Mouse (Mus musculus): ENCODE measurements around the gene Ncor2. TPM values are rescaled to one million over a fixed set of nuclear protein-coding genes. Genes with fewer than 3 reads are reported as not detected.

Ncor2 gene
- polyA plus RNA-seq, 1 experiment from 2014 or later: 31.6 TPM

GRCm38 (mm10) chr5:125127920-125128319 lies 51.1 kb downstream of the Ncor2 start:
- Histone ChIP-seq H3K4me3 (no peak overlapping the region), H3K36me3 (no peaks in the 10 kb centered on the region), H3K9me3 (no peaks in the 10 kb centered on the region), H3K9ac (replicated peaks) (no peak overlapping the region), H3K27ac (replicated peaks) (0 out of 2 replicates have a peak overlapping the region, but pooled peaks have one; percentile 78), H3K4me2 (replicated peaks) (no peak overlapping the region), H3K4me1 (peaks cover 76% of the 10 kb centered on the region), H3K27me3 (no peaks in the 10 kb centered on the region)
- WGBS: 94% methylated on average over 1 of the region's 1 CpGs
- no peak for ATAC-seq (replicated peaks)

GRCm38 (mm10) chr5:125127426-125127825 lies 51.6 kb downstream of the Ncor2 start:
- Histone ChIP-seq H3K36me3 (no peaks in the 10 kb centered on the region), H3K9me3 (no peaks in the 10 kb centered on the region), H3K27me3 (no peaks in the 10 kb centered on the region), H3K9ac (replicated peaks) (no peak overlapping the region), H3K27ac (replicated peaks) (peak overlapping the region; percentile 78; the same call in 1 of the 2 replicates), H3K4me1 (peaks cover 71% of the 10 kb centered on the region), H3K4me3 (no peak overlapping the region), H3K4me2 (replicated peaks) (no peak overlapping the region)
- no peak for ATAC-seq (replicated peaks)
- WGBS: 93% methylated on average over 4 of the region's 4 CpGs

- Histone ChIP-seq H3K9ac (replicated peaks) (no peak overlapping the region), H3K4me3 (no peak overlapping the region), H3K36me3 (no peaks in the 10 kb centered on the region), H3K9me3 (no peaks in the 10 kb centered on the region), H3K4me1 (peaks cover 57% of the 10 kb centered on the region), H3K4me2 (replicated peaks) (no peak overlapping the region), H3K27ac (replicated peaks) (0 out of 2 replicates have a peak overlapping the region, but pooled peaks have one; percentile 32), H3K27me3 (no peaks in the 10 kb centered on the region)
- ATAC-seq (replicated peaks): no peak
- WGBS: 90% methylated on average over 4 of the region's 4 CpGs
Observed at GRCm38 (mm10) chr5:125125966-125126464, 53.0 kb downstream of the Ncor2 start.

- no peaks in the 10 kb centered on the region for H3K9me3 ChIP-seq
Observed at GRCm38 (mm10) chr5:125125219-125125618, 53.8 kb downstream of the Ncor2 start.

GRCm38 (mm10) chr5:125124002-125124401 lies 55.0 kb downstream of the Ncor2 start:
- WGBS: 77% methylated on average over 7 of the region's 7 CpGs
- peaks cover 7% of the 10 kb centered on the region; the same call in 1 of the 2 replicates for H3K36me3 ChIP-seq
- no peak overlapping the region for H3K4me3 ChIP-seq
- peaks cover 49% of the 10 kb centered on the region for H3K4me1 ChIP-seq
- H3K9ac ChIP-seq (replicated peaks): no peak overlapping the region
- no peaks in the 10 kb centered on the region for H3K27me3 ChIP-seq
- no peak for ATAC-seq (replicated peaks)
- no peak overlapping the region for H3K27ac ChIP-seq (replicated peaks)
- no peak overlapping the region for H3K4me2 ChIP-seq (replicated peaks)
- no peaks in the 10 kb centered on the region for H3K9me3 ChIP-seq

More at GRCm38 (mm10) chr5:125125219-125125618, 53.8 kb downstream of the Ncor2 start:
- no peaks in the 10 kb centered on the region for H3K36me3 ChIP-seq
- H3K4me2 ChIP-seq (replicated peaks): no peak overlapping the region
- peaks cover 57% of the 10 kb centered on the region for H3K4me1 ChIP-seq
- 86% methylated on average over 3 of the region's 3 CpGs for WGBS
- H3K9ac ChIP-seq (replicated peaks): no peak overlapping the region
- H3K4me3 ChIP-seq: no peak overlapping the region
- H3K27me3 ChIP-seq: no peaks in the 10 kb centered on the region
- 0 out of 2 replicates have a peak overlapping the region, but pooled peaks have one; percentile 1 for H3K27ac ChIP-seq (replicated peaks)
- ATAC-seq (replicated peaks): no peak

GRCm38 (mm10) chr5:125123206-125123605 lies 55.8 kb downstream of the Ncor2 start:
- Histone ChIP-seq H3K9ac (replicated peaks) (no peak overlapping the region), H3K27me3 (no peaks in the 10 kb centered on the region), H3K9me3 (no peaks in the 10 kb centered on the region), H3K27ac (replicated peaks) (peak overlapping the region; percentile 32; the same call in 1 of the 2 replicates), H3K4me1 (peaks cover 41% of the 10 kb centered on the region), H3K36me3 (peaks cover 14% of the 10 kb centered on the region), H3K4me2 (replicated peaks) (no peak overlapping the region), H3K4me3 (no peak overlapping the region)
- WGBS: 40% methylated on average over 3 of the region's 3 CpGs
- no peak for ATAC-seq (replicated peaks)

- H3K9me3 ChIP-seq: no peaks in the 10 kb centered on the region
- ATAC-seq (replicated peaks): no peak
- H3K4me1 ChIP-seq: peaks cover 35% of the 10 kb centered on the region
- no peak overlapping the region for H3K27ac ChIP-seq (replicated peaks)
- no peak overlapping the region for H3K4me2 ChIP-seq (replicated peaks)
- H3K36me3 ChIP-seq: peaks cover 14% of the 10 kb centered on the region
- 82% methylated on average over 7 of the region's 7 CpGs for WGBS
- no peaks in the 10 kb centered on the region for H3K27me3 ChIP-seq
- no peak overlapping the region for H3K9ac ChIP-seq (replicated peaks)
- no peak overlapping the region for H3K4me3 ChIP-seq
Observed at GRCm38 (mm10) chr5:125122546-125122945, 56.5 kb downstream of the Ncor2 start.

GRCm38 (mm10) chr5:125122049-125122448 lies 57.0 kb downstream of the Ncor2 start:
- Histone ChIP-seq H3K9ac (replicated peaks) (no peak overlapping the region), H3K4me3 (no peak overlapping the region), H3K9me3 (no peaks in the 10 kb centered on the region), H3K36me3 (peaks cover 14% of the 10 kb centered on the region), H3K4me2 (replicated peaks) (no peak overlapping the region), H3K27ac (replicated peaks) (0 out of 2 replicates have a peak overlapping the region, but pooled peaks have one; percentile 10), H3K27me3 (no peaks in the 10 kb centered on the region), H3K4me1 (peaks cover 35% of the 10 kb centered on the region)
- ATAC-seq (replicated peaks): no peak
- 84% methylated on average over 7 of the region's 7 CpGs for WGBS

- Histone ChIP-seq H3K27me3 (no peaks in the 10 kb centered on the region), H3K27ac (replicated peaks) (peak overlapping the region; percentile 64), H3K4me1 (peaks cover 32% of the 10 kb centered on the region), H3K9ac (replicated peaks) (no peak overlapping the region), H3K4me2 (replicated peaks) (no peak overlapping the region), H3K36me3 (peaks cover 14% of the 10 kb centered on the region), H3K9me3 (no peaks in the 10 kb centered on the region), H3K4me3 (no peak overlapping the region)
- no peak for ATAC-seq (replicated peaks)
- WGBS: 78% methylated on average over 17 of the region's 17 CpGs
Observed at GRCm38 (mm10) chr5:125120517-125121303, 58.3 kb downstream of the Ncor2 start.

GRCm38 (mm10) chr5:125117238-125117637 lies 61.8 kb downstream of the Ncor2 start:
- H3K27me3 ChIP-seq: no peaks in the 10 kb centered on the region
- no peak overlapping the region for H3K4me2 ChIP-seq (replicated peaks)
- WGBS: 87% methylated on average over 5 of the region's 5 CpGs
- no peaks in the 10 kb centered on the region for H3K9me3 ChIP-seq
- no peak overlapping the region for H3K4me3 ChIP-seq
- no peak overlapping the region for H3K27ac ChIP-seq (replicated peaks)
- ATAC-seq (replicated peaks): no peak
- peaks cover 28% of the 10 kb centered on the region for H3K4me1 ChIP-seq
- H3K9ac ChIP-seq (replicated peaks): no peak overlapping the region
- H3K36me3 ChIP-seq: peaks cover 22% of the 10 kb centered on the region

GRCm38 (mm10) chr5:125113029-125113428 lies 66.0 kb downstream of the Ncor2 start:
- no peak overlapping the region for H3K9ac ChIP-seq (replicated peaks)

GRCm38 (mm10) chr5:125112588-125112987 lies 66.4 kb downstream of the Ncor2 start:
- no peaks in the 10 kb centered on the region for H3K9me3 ChIP-seq
- no peak overlapping the region for H3K4me2 ChIP-seq (replicated peaks)
- 84% methylated on average over 1 of the region's 1 CpGs for WGBS
- no peak for ATAC-seq (replicated peaks)
- peaks cover 34% of the 10 kb centered on the region for H3K4me1 ChIP-seq
- H3K27me3 ChIP-seq: no peaks in the 10 kb centered on the region
- peak overlapping the region; percentile 83 for H3K27ac ChIP-seq (replicated peaks)
- H3K9ac ChIP-seq (replicated peaks): no peak overlapping the region
- H3K4me3 ChIP-seq: no peak overlapping the region
- peaks cover 22% of the 10 kb centered on the region for H3K36me3 ChIP-seq

More at GRCm38 (mm10) chr5:125113029-125113428, 66.0 kb downstream of the Ncor2 start:
- no peaks in the 10 kb centered on the region for H3K9me3 ChIP-seq
- no peak overlapping the region for H3K4me2 ChIP-seq (replicated peaks)
- H3K4me1 ChIP-seq: peaks cover 34% of the 10 kb centered on the region
- H3K27ac ChIP-seq (replicated peaks): peak overlapping the region; percentile 83
- H3K4me3 ChIP-seq: no peak overlapping the region
- WGBS: 33% methylated on average over 5 of the region's 5 CpGs
- peak; percentile 83 for ATAC-seq (replicated peaks)
- H3K36me3 ChIP-seq: peaks cover 18% of the 10 kb centered on the region
- H3K27me3 ChIP-seq: no peaks in the 10 kb centered on the region

Data from forebrain, embryonic 15.5 days (tissue).